Mouse (Mus musculus) left cerebral cortex, adult 18-20 months (tissue): ENCODE data around the gene Zc3h4. TPM values are rescaled to one million over a fixed set of nuclear protein-coding genes. Genes with fewer than 3 reads are reported as not detected.

Source experiments
- DNase-seq, 2 experiments: peaks; one replicate each; pipeline ENCODE4 v3.0.0; 2021 to 2022; ENCODE audit warnings: low spot score in 2 of 2, mixed read lengths in 1 of 2
- total RNA-seq, 2 experiments: library from RNA; stranded (reverse); gene quantifications; 2 replicates each; pipeline ENCODE4 v1.2.3; 2021

The Zc3h4 gene
- total RNA-seq, 2 experiments from 2014 or later: 52.7 to 60.7 TPM

GRCm38 (mm10) chr7:16426129-16426729 is 25.5 kb downstream of the Zc3h4 start:
- peak; percentile 64 to 78 for DNase-seq

- DNase-seq: no peak
Observed at GRCm38 (mm10) chr7:16433352-16433971, 32.8 kb downstream of the Zc3h4 start.

GRCm38 (mm10) chr7:16435088-16435487 is 34.4 kb downstream of the Zc3h4 start:
- DNase-seq: no peak

GRCm38 (mm10) chr7:16441241-16441640 is 40.5 kb downstream of the Zc3h4 start:
- DNase-seq: no peak

- no peak for DNase-seq
Observed at GRCm38 (mm10) chr7:16451656-16452055, 50.9 kb downstream of the Zc3h4 start.

- DNase-seq: peak; percentile 83 to 87
Observed at GRCm38 (mm10) chr7:16452587-16453073, 51.9 kb downstream of the Zc3h4 start, which contains the start of gene Tmem160. Gene Tmem160, plus strand, starts transcription at chr7:16452779.

GRCm38 (mm10) chr7:16453118-16453711 is 52.5 kb downstream of the Zc3h4 start:
- peak; percentile 66 to 71 for DNase-seq

- DNase-seq: no peak
Observed at GRCm38 (mm10) chr7:16455016-16455415, 54.3 kb downstream of the Zc3h4 start.

- no peak for DNase-seq
Observed at GRCm38 (mm10) chr7:16456289-16456688, 55.6 kb downstream of the Zc3h4 start.

- DNase-seq: no peak
Observed at GRCm38 (mm10) chr7:16460566-16460965, 59.9 kb downstream of the Zc3h4 start.

GRCm38 (mm10) chr7:16461151-16461550 is 60.4 kb downstream of the Zc3h4 start:
- no peak for DNase-seq

- DNase-seq: no peak
Observed at GRCm38 (mm10) chr7:16461705-16462104, 61.0 kb downstream of the Zc3h4 start.

GRCm38 (mm10) chr7:16463214-16463613 is 62.5 kb downstream of the Zc3h4 start:
- DNase-seq: peak; percentile 79 to 86

- peak; percentile 64 to 84 for DNase-seq
Observed at GRCm38 (mm10) chr7:16465160-16465559, 64.5 kb downstream of the Zc3h4 start.

GRCm38 (mm10) chr7:16465568-16465967 is 64.9 kb downstream of the Zc3h4 start:
- no peak for DNase-seq

- peak in 1 of 2 experiments; percentile 28 for DNase-seq
Observed at GRCm38 (mm10) chr7:16466565-16466964, 65.9 kb downstream of the Zc3h4 start.

- DNase-seq: no peak
Observed at GRCm38 (mm10) chr7:16468115-16468514, 67.4 kb downstream of the Zc3h4 start.

GRCm38 (mm10) chr7:16471549-16471948 is 70.8 kb downstream of the Zc3h4 start:
- DNase-seq: no peak

- no peak for DNase-seq
Observed at GRCm38 (mm10) chr7:16472116-16472709, 71.5 kb downstream of the Zc3h4 start.

GRCm38 (mm10) chr7:16473847-16474246 is 73.1 kb downstream of the Zc3h4 start:
- DNase-seq: no peak

GRCm38 (mm10) chr7:16474445-16474844 is 73.7 kb downstream of the Zc3h4 start:
- DNase-seq: no peak

- no peak for DNase-seq
Observed at GRCm38 (mm10) chr7:16475321-16475720, 74.6 kb downstream of the Zc3h4 start.
